Mouse (Mus musculus): ENCODE measurements around the gene Otud4.

GRCm38 (mm10) chr8:79712676-79713075, 73.3 kb downstream of the Otud4 start:
- TF ChIP-seq POLR2A (IDR thresholded peaks at IDR 0.05; ENCODE audit: low read depth, low read length) = no peak
- no peak for TF ChIP-seq CTCF (IDR thresholded peaks at IDR 0.05; ENCODE audit: extremely low read depth, insufficient read depth, insufficient read length, insufficient replicate concordance)

Data from spleen, adult 2 months (tissue).